Mouse (Mus musculus): ENCODE results near the gene F2rl3. TPM values are rescaled to one million over a fixed set of nuclear protein-coding genes. Genes with fewer than 3 reads are reported as not detected.

F2rl3 gene
- polyA plus RNA-seq (2012; rRNA removed; ENCODE audit: low replicate concordance) = 8.4 and 15.8 TPM in 2 replicates

GRCm38 (mm10) chr8:72761322-72762051 lies at the start of gene F2rl3:
F2rl3 (plus strand) TSS chr8:72761880.

GRCm38 (mm10) chr8:72722769-72723650 lies 38.7 kb upstream of the F2rl3 start, which contains the start of gene Sin3b:
Sin3b (plus strand) TSS chr8:72723285.

Other genes starting within 250 kb of the F2rl3 start
- gene Med26, start 213.6 kb upstream of the F2rl3 start, polyA plus RNA-seq (2012; rRNA removed; ENCODE audit: low replicate concordance) = 9.3 and 19.0 TPM in 2 replicates
- gene Smim7, start 190.8 kb upstream of the F2rl3 start, polyA plus RNA-seq (2012; rRNA removed; ENCODE audit: low replicate concordance) = 41.1 and 63.8 TPM in 2 replicates
- gene Tmem38a, start 189.8 kb upstream of the F2rl3 start, polyA plus RNA-seq (2012; rRNA removed; ENCODE audit: low replicate concordance) = 12.4 and 469 TPM in 2 replicates
- 0.04 and 0.07 TPM in 2 replicates for gene Nwd1, start 115.2 kb upstream of the F2rl3 start, polyA plus RNA-seq (2012; rRNA removed; ENCODE audit: low replicate concordance)
- 121 and 146 TPM in 2 replicates for gene Sin3b, start 38.6 kb upstream of the F2rl3 start, polyA plus RNA-seq (2012; rRNA removed; ENCODE audit: low replicate concordance)